Mouse (Mus musculus) bone marrow, adult 2 months (tissue): ENCODE data around the gene Sobp. TPM values are rescaled to one million over a fixed set of nuclear protein-coding genes. Genes with fewer than 3 reads are reported as not detected.

ENCODE experiments used
- H3K27ac ChIP-seq: fragments of 200-500 bp; 2 replicates; pipeline ENCODE4 v1.5.1; 2012; ENCODE audit warnings: low read depth, mild to moderate bottlenecking, control low read depth, inconsistent platforms, low read length; ENCODE audit not compliant: control insufficient read depth, poor library complexity, insufficient read depth
- H3K4me1 ChIP-seq: fragments of 200-500 bp; 2 replicates; pipeline ENCODE4 v1.6.1; 2011; ENCODE audit warnings: low read length; ENCODE audit not compliant: control insufficient read depth, insufficient read depth
- H3K4me3 ChIP-seq: fragments of 200-500 bp; replicated peaks from 2 replicates; pipeline ENCODE3; 2011; ENCODE audit warnings: mild to moderate bottlenecking, low read depth, low read length, control low read depth; ENCODE audit not compliant: control insufficient read depth
- CTCF ChIP-seq: fragments of 200-500 bp; IDR thresholded peaks from 2 replicates; pipeline ENCODE4 v1.5.1; 2011; ENCODE audit warnings: low read length, control low read depth; ENCODE audit not compliant: control insufficient read depth, insufficient read depth
- POLR2A ChIP-seq: fragments of 200-500 bp; IDR thresholded peaks from 2 replicates; pipeline ENCODE4 v1.6.1; 2011; ENCODE audit warnings: low read depth, mild to moderate bottlenecking, control low read depth, low read length, borderline replicate concordance; ENCODE audit not compliant: control insufficient read depth
- WGBS: fragments of 180-500 bp; shearing (Covaris S2); methylation state at CpG from one replicate; pipeline ENCODE4 v1.1.7; 2018; 5-methylcytosine and 5-hydroxymethylcytosine counted together
- polyA plus RNA-seq: library from polyadenylated mRNA; stranded (reverse); fragments of >200 nt; gene quantifications from 2 replicates; pipeline ENCODE4 v1.2.4, GENCODE M21; 2011; ENCODE audit warnings: low replicate concordance; ENCODE audit not compliant: missing spikeins, insufficient read depth, insufficient read length

The Sobp gene
- polyA plus RNA-seq, result 0.59 TPM in 1 of 2 replicates, not detected in the other

DNA sequence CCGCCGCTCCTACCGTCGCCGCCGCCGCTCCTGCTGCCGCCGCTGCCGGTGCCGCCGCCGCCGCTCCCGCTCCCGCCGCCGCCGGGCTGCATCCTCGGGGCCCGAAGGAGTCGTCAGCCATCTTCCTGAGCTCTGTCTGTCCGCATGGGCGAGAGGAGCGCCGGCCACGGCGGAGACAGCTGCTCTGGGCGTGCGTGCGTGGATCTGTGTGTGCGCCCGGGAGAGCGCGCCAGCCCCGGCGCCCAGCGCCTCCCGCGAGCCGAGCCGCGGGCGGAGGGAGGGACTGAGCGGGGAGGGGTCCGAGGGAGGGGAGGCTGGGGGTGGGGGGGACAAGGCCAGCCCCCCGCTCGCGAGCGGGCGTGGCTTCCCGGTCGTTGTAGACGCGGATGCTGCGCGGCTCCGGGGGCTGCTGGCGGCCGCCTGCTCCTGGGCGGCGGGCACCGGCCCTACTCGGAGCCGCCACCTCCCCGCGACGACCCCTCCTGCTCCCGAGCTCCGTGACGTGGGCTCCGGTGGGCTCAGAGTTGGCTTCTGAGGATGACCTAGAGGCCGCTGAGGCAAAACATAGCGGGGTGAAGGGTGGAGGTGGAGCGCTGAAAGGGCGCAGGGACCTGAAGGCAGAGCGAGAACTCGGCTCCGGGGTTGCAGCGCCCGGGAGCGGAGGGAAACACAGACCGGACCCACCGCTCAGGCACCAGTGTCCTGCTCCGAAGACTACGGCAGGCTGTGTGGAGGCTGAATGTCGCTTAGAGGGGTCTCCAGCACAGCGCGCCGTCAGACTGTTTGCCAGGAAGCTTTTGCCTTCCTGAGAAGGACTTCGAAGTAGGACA is at the start of gene Sobp, which contains the start of gene 9030612E09Rik:
TSS of gene Sobp (minus strand) at position 205 of the 830 bp plus-strand sequence.
TSS of gene 9030612E09Rik (plus strand) at position 379 of the 830 bp plus-strand sequence.
- TF ChIP-seq POLR2A (no peak), CTCF (no peak)
- WGBS, result under 1% methylated on average over 86 of the region's 91 CpGs
- H3K4me1 ChIP-seq, result no peaks in the 10 kb centered on the region
- H3K27ac ChIP-seq, result no peak within 1 kb of the TSS
- H3K4me3 ChIP-seq, result no peak within 1 kb of the TSS

DNA sequence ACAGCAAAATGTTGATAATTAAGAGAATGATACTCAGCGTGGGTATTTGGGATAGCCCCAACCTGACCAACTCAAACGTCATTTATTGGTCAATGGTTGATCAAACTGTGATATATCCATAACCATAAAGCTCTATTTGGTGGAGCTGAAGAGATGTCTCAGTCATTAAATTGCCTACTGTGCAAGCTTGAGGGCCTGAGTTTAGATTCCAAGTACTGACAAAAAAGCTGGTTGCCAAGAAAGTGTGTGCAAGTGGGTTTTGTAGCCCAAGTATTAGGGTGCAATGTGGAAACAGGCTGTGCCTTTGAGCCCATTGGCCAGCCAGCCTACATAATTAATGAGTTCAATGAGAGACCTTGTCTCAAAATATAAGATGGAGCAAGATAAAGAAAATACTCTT is 49.1 kb upstream of the Sobp start:
- Histone ChIP-seq H3K4me3 (no peak overlapping the region), H3K27ac (no peak overlapping the region), H3K4me1 (peaks cover 1% of the 10 kb centered on the region; the same call in 1 of the 2 replicates)
- no peak for TF ChIP-seq CTCF
- TF ChIP-seq POLR2A, result no peak
- 78% methylated on average over 2 of the region's 2 CpGs for WGBS

DNA sequence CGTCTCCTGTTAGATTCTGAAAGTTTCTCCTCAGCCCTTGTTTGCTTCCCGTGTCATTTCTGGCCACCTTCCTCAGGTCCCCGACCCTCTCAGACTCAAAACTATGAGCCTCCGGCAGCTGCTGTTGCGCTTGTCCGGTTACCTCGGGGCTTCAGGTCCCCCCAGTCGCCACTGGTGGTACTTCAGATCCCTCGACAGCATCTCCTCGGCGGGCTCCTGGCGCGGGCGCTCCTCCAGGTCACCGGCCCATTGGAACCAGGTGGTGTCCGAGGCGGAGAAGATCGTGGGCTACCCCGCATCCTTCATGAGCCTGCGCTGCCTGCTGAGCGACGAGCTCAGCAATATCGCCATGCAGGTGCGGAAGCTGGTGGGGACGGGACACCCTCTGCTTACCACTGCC is 47.3 kb upstream of the Sobp start:
- H3K4me1 ChIP-seq, result peaks cover 1% of the 10 kb centered on the region; the same call in 1 of the 2 replicates
- under 1% methylated on average over 25 of the region's 25 CpGs for WGBS
- TF ChIP-seq POLR2A (no peak), CTCF (no peak)

DNA sequence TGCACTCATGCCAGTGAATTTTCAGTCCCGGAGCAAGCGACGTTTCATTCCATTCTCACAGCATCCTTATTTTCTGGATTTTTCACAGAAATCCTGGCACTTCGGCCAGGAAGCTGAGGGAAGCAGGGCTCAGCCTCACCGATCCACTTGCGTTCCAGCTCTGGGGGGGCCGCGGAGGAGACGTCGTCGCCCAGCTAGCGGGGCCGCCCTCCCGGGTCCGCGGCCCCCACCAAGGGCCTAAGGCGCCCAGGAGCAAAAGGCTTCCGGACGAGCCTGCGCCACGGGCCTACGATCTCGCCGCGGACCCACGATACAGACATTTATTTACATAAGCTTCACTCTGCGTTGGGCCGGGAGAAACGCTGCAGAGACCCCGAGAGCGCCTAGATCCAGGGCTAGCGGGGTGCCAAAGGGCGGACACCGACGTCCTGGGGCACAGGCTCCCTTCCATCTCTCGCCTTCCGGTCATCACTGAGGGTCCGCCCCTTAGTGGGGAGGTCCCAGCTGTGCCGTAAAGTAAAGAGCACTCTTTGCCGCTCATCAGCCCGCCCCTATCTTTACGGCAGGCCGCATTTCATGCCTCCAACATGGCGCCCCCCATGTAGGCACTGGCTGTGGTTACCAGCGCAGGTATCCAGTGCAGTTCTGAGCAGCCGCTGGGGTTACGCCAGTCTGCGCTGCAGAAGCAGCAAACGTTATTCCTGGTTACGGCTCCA is 46.7 kb upstream of the Sobp start, which contains the start of gene Pdss2:
TSS of gene Pdss2 (plus strand) at position 577 of the 716 bp plus-strand sequence.
- Histone ChIP-seq H3K4me1 (peaks cover 1% of the 10 kb centered on the region; the same call in 1 of the 2 replicates), H3K27ac (peak within 1 kb of the TSS; percentile 91), H3K4me3 (peak within 1 kb of the TSS; percentile 90)
- TF ChIP-seq POLR2A (peak; percentile 99), CTCF (0 out of 2 replicates have a peak, but pooled peaks have one; percentile 12)
- WGBS, result under 1% methylated on average over 50 of the region's 50 CpGs

More for the DNA sequence above, 47.3 kb upstream of the Sobp start:
- H3K27ac ChIP-seq, result peak overlapping the region; percentile 91
- H3K4me3 ChIP-seq, result peak overlapping the region; percentile 90

DNA sequence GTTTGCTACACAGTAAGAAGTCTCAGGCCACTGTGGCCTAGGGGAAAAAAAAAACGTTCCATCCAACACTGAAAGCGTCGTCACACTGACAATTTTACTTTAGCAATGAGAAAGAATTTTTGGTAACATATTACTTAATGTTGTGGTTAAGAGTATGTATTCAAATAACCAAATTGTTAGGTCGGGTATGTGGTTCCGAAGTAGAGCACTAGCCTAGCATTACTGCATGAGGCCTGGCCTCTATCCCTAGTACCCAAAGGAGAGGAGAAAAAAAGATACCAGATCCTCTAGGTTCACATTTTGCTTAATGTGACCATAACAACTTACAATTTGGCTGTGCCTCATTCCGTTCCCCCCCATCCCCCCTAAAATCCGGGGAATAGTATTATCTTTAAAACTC is 46.1 kb upstream of the Sobp start:
- H3K27ac ChIP-seq, result no peak overlapping the region
- WGBS, result 4% methylated on average over 7 of the region's 7 CpGs
- no peak overlapping the region for H3K4me3 ChIP-seq
- H3K4me1 ChIP-seq, result peaks cover 1% of the 10 kb centered on the region; the same call in 1 of the 2 replicates
- no peak for TF ChIP-seq CTCF
- no peak for TF ChIP-seq POLR2A

DNA sequence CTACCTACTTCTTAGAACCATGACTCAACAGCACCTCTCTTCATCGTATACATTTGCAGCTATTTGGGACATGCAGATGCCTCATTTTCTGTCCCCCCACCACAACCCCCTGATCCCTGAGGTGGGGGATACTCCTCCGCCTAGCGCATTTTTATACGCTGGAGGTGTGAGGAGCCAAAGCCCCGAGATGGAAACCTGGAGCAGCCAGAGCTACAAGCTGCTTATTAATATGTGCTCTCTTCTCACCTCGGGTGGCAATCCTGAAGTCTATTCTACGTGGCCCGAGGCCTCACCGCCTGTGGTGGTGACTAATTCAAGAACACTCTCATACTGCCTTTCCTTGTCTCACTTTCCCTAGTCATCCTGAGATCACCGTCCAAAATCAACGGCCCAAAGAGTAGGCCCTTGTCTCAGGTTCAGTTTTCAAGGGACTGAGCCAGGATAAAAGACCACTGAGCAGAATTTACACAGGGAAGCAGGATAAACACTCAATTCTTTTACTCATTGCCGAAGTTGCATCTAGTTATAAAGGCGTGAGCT is 43.1 kb upstream of the Sobp start:
- no peak overlapping the region for H3K27ac ChIP-seq
- H3K4me1 ChIP-seq, result peaks cover 1% of the 10 kb centered on the region; the same call in 1 of the 2 replicates
- WGBS, result 84% methylated on average over 13 of the region's 13 CpGs
- TF ChIP-seq POLR2A (no peak), CTCF (no peak)
- no peak overlapping the region for H3K4me3 ChIP-seq

DNA sequence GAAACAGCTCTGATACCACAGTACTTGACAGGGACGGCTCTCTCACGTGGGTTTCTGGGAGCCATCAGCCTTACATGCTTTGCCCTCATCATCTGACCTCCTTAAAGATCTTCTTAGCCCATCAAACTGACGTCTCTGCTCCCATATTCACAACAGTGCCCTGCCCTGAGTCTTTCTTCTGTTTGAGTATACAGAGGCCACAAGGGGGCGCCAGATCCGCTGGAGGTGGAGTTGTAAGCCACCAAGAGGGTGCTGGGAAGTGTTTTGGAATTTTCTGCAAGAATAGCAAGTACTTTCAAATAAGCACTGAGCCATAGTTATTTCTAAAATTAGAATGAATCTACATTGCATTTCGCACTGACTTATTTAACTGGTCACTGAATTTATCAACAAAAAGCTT is 37.5 kb upstream of the Sobp start:
- Histone ChIP-seq H3K27ac (no peak overlapping the region), H3K4me1 (no peaks in the 10 kb centered on the region), H3K4me3 (no peak overlapping the region)
- WGBS, result 49% methylated on average over 6 of the region's 6 CpGs
- TF ChIP-seq POLR2A (no peak), CTCF (peak; percentile 68)
